In genomic region chr10:75882433-75883231, GRCm38 (mm10) we compare ENCODE assay signal across 7 mouse cellular contexts. TPM values are rescaled to one million over a fixed set of nuclear protein-coding genes. Genes with fewer than 3 reads are reported as not detected.
A peak's percentile ranks its signal among the peaks of the same experiment; 100 is the strongest.
DNase-seq lines count a peak whose midpoint lies in the region; ATAC-seq and TF ChIP-seq lines count a peak whose summit lies in the region.

No protein-coding gene starts in this region.

- H3K4me3 ChIP-seq in lung, embryonic 16.5 days (ENCODE audit: low read length), result no peak overlapping the region
- H3K4me3 ChIP-seq in forebrain, embryonic 12.5 days (replicated peaks), result no peak overlapping the region
- no peak overlapping the region for H3K4me3 ChIP-seq in limb, embryonic 14.5 days (replicated peaks; ENCODE audit: low read length)
- no peak overlapping the region for H3K4me3 ChIP-seq in stomach, postnatal 0 days (ENCODE audit: low read depth, low read length)

- no peak for ATAC-seq in lung, embryonic 16.5 days (ENCODE audit: low read depth)
- peak; percentile 45; the same call in 1 of the 2 replicates for ATAC-seq in forebrain, embryonic 12.5 days (ENCODE audit: low FRiP score)
- peak; percentile 67; the same call in 1 of the 2 replicates for ATAC-seq in limb, embryonic 14.5 days (ENCODE audit: low FRiP score, low read depth)
- ATAC-seq in stomach, postnatal 0 days (ENCODE audit: low FRiP score, low TSS enrichment), result no peak; the same call in 1 of the 2 replicates

- H3K9ac ChIP-seq in lung, embryonic 16.5 days (ENCODE audit: low read length), result no peak overlapping the region
- no peak overlapping the region for H3K9ac ChIP-seq in forebrain, embryonic 12.5 days
- no peak overlapping the region for H3K9ac ChIP-seq in limb, embryonic 14.5 days (ENCODE audit: low read depth, low read length, severe bottlenecking)
- H3K9ac ChIP-seq in stomach, postnatal 0 days (ENCODE audit: low read length), result no peak overlapping the region

- TF ChIP-seq EP300 in stomach, postnatal 0 days (optimal IDR thresholded peaks at IDR 0.05), result no peak

- H3K27me3 ChIP-seq in lung, embryonic 16.5 days (ENCODE audit: control insufficient read depth, insufficient read depth, low read depth, low read length), result no peaks in the 10 kb centered on the region; the same call in 1 of the 2 replicates
- H3K27me3 ChIP-seq in forebrain, embryonic 12.5 days, result no peaks in the 10 kb centered on the region
- H3K27me3 ChIP-seq in limb, embryonic 14.5 days (ENCODE audit: control insufficient read depth, insufficient read depth, low read length), result no peaks in the 10 kb centered on the region
- no peaks in the 10 kb centered on the region for H3K27me3 ChIP-seq in stomach, postnatal 0 days (ENCODE audit: control insufficient read depth, insufficient read depth, low read length)

- no peak for DNase-seq in lung, postnatal 14 days
- no peak for DNase-seq in limb, embryonic 14.5 days (ENCODE audit: low spot score)
- DNase-seq in stomach, postnatal 0 days (ENCODE audit: low spot score), result no peak
- no peak for DNase-seq in cerebellum, postnatal 4 days (ENCODE audit: low spot score in 2 of 2)
- no peak for DNase-seq in frontal cortex, postnatal 14 days (ENCODE audit: low spot score in 2 of 2)

- H3K27ac ChIP-seq in lung, embryonic 16.5 days (ENCODE audit: low read length), result no peak overlapping the region
- H3K27ac ChIP-seq in forebrain, embryonic 12.5 days, result peak overlapping the region; percentile 71
- H3K27ac ChIP-seq in limb, embryonic 14.5 days (replicated peaks; ENCODE audit: low read depth, low read length), result no peak overlapping the region
- H3K27ac ChIP-seq in stomach, postnatal 0 days (replicated peaks), result peak overlapping the region; percentile 45; the same call in 1 of the 2 replicates

- WGBS in lung, embryonic 16.5 days, result 9% methylated on average over 15 of the region's 15 CpGs
- WGBS in forebrain, embryonic 12.5 days, result 2% methylated on average over 15 of the region's 15 CpGs
- 5% methylated on average over 15 of the region's 15 CpGs for WGBS in limb, embryonic 14.5 days
- WGBS in stomach, postnatal 0 days, result 17% methylated on average over 15 of the region's 15 CpGs

- peaks cover 7% of the 10 kb centered on the region for H3K4me1 ChIP-seq in lung, embryonic 16.5 days (replicated peaks; ENCODE audit: control insufficient read depth, insufficient read depth, low read length)
- peaks cover 25% of the 10 kb centered on the region for H3K4me1 ChIP-seq in forebrain, embryonic 12.5 days
- H3K4me1 ChIP-seq in limb, embryonic 14.5 days (ENCODE audit: control insufficient read depth, insufficient read depth, low read length), result peaks cover 13% of the 10 kb centered on the region
- no peaks in the 10 kb centered on the region for H3K4me1 ChIP-seq in stomach, postnatal 0 days (replicated peaks; ENCODE audit: control insufficient read depth, insufficient read depth)

- TF ChIP-seq POLR2A in limb, embryonic 14.5 days (IDR thresholded peaks at IDR 0.05; ENCODE audit: borderline replicate concordance, extremely low read depth, insufficient read depth, insufficient read length), result no peak

- H3K36me3 ChIP-seq in lung, embryonic 16.5 days (ENCODE audit: control insufficient read depth, insufficient read depth, low read length), result no peaks in the 10 kb centered on the region
- H3K36me3 ChIP-seq in forebrain, embryonic 12.5 days (replicated peaks), result no peaks in the 10 kb centered on the region
- no peaks in the 10 kb centered on the region for H3K36me3 ChIP-seq in limb, embryonic 14.5 days (ENCODE audit: control insufficient read depth, insufficient read depth, low read length)
- no peaks in the 10 kb centered on the region for H3K36me3 ChIP-seq in stomach, postnatal 0 days (ENCODE audit: control insufficient read depth, insufficient read depth, low read length)

- TF ChIP-seq CTCF in stomach, postnatal 0 days (IDR thresholded peaks at IDR 0.05; ENCODE audit: low read depth), result no peak

- H3K4me2 ChIP-seq in lung, embryonic 16.5 days (ENCODE audit: low read depth, low read length), result peak overlapping the region; percentile 32; the same call in 1 of the 2 replicates
- H3K4me2 ChIP-seq in forebrain, embryonic 12.5 days, result peak overlapping the region; percentile 36
- H3K4me2 ChIP-seq in limb, embryonic 14.5 days (replicated peaks; ENCODE audit: low read depth, low read length, severe bottlenecking), result peak overlapping the region; percentile 23; the same call in 1 of the 2 replicates
- 0 out of 2 replicates have a peak overlapping the region, but pooled peaks have one; percentile 28 for H3K4me2 ChIP-seq in stomach, postnatal 0 days (replicated peaks; ENCODE audit: low read depth)

- no peaks in the 10 kb centered on the region for H3K9me3 ChIP-seq in lung, embryonic 16.5 days (ENCODE audit: control insufficient read depth, low read length)
- H3K9me3 ChIP-seq in forebrain, embryonic 12.5 days, result no peaks in the 10 kb centered on the region
- no peaks in the 10 kb centered on the region for H3K9me3 ChIP-seq in limb, embryonic 14.5 days (ENCODE audit: control insufficient read depth, low read length)
- no peaks in the 10 kb centered on the region for H3K9me3 ChIP-seq in stomach, postnatal 0 days (ENCODE audit: control insufficient read depth, low read length)

RNA-seq across cellular contexts. Expression of gene Derl3, which starts 10.6 kb away (rescaled TPM):
- polyA plus RNA-seq in lung, embryonic 16.5 days (2015; fragmentation: Nextera tagmentation; extraction: Ambion mirVana), result 2.3 and 3.5 TPM in 2 replicates
- polyA plus RNA-seq in forebrain, embryonic 12.5 days (2016; fragmentation: Nextera tagmentation; extraction: Ambion mirVana), result 3.1 and 3.3 TPM in 2 replicates
- polyA plus RNA-seq in limb, embryonic 14.5 days (2012; rRNA removed), result 6.7 and 9.0 TPM in 2 replicates
- 2.2 and 3.0 TPM in 2 replicates for polyA plus RNA-seq in limb, embryonic 14.5 days (2014; fragmentation: Nextera tagmentation; extraction: Ambion mirVana)
- polyA plus RNA-seq in stomach, postnatal 0 days (2015; fragmentation: Nextera tagmentation; extraction: Ambion mirVana), result 23.6 and 32.3 TPM in 2 replicates

RNA-seq across cellular contexts. Expression of gene Mif, which starts 22.6 kb away (rescaled TPM):
- polyA plus RNA-seq in lung, embryonic 16.5 days (2015; fragmentation: Nextera tagmentation; extraction: Ambion mirVana), result 1,432 and 1,479 TPM in 2 replicates
- polyA plus RNA-seq in forebrain, embryonic 12.5 days (2016; fragmentation: Nextera tagmentation; extraction: Ambion mirVana), result 1,649 and 1,743 TPM in 2 replicates
- 1,684 and 2,799 TPM in 2 replicates for polyA plus RNA-seq in limb, embryonic 14.5 days (2012; rRNA removed)
- 1,598 and 1,615 TPM in 2 replicates for polyA plus RNA-seq in limb, embryonic 14.5 days (2014; fragmentation: Nextera tagmentation; extraction: Ambion mirVana)
- 805 and 984 TPM in 2 replicates for polyA plus RNA-seq in stomach, postnatal 0 days (2015; fragmentation: Nextera tagmentation; extraction: Ambion mirVana)

RNA-seq across cellular contexts. Expression of gene Smarcb1, which starts 38.8 kb away (rescaled TPM):
- polyA plus RNA-seq in lung, embryonic 16.5 days (2015; fragmentation: Nextera tagmentation; extraction: Ambion mirVana), result 191 and 197 TPM in 2 replicates
- 303 and 310 TPM in 2 replicates for polyA plus RNA-seq in forebrain, embryonic 12.5 days (2016; fragmentation: Nextera tagmentation; extraction: Ambion mirVana)
- 116 and 120 TPM in 2 replicates for polyA plus RNA-seq in limb, embryonic 14.5 days (2012; rRNA removed)
- 177 and 193 TPM in 2 replicates for polyA plus RNA-seq in limb, embryonic 14.5 days (2014; fragmentation: Nextera tagmentation; extraction: Ambion mirVana)
- polyA plus RNA-seq in stomach, postnatal 0 days (2015; fragmentation: Nextera tagmentation; extraction: Ambion mirVana), result 81.9 and 82.8 TPM in 2 replicates

RNA-seq across cellular contexts. Expression of gene Gstt2, which starts 45.4 kb away (rescaled TPM):
- polyA plus RNA-seq in lung, embryonic 16.5 days (2015; fragmentation: Nextera tagmentation; extraction: Ambion mirVana), result 51.9 and 60.7 TPM in 2 replicates
- polyA plus RNA-seq in forebrain, embryonic 12.5 days (2016; fragmentation: Nextera tagmentation; extraction: Ambion mirVana), result 4.1 and 7.3 TPM in 2 replicates
- 24.8 and 28.7 TPM in 2 replicates for polyA plus RNA-seq in limb, embryonic 14.5 days (2012; rRNA removed)
- polyA plus RNA-seq in limb, embryonic 14.5 days (2014; fragmentation: Nextera tagmentation; extraction: Ambion mirVana), result 12.3 and 17.5 TPM in 2 replicates
- 77.4 and 81.0 TPM in 2 replicates for polyA plus RNA-seq in stomach, postnatal 0 days (2015; fragmentation: Nextera tagmentation; extraction: Ambion mirVana)

RNA-seq across cellular contexts. Expression of gene Chchd10, which starts 50.3 kb away (rescaled TPM):
- polyA plus RNA-seq in lung, embryonic 16.5 days (2015; fragmentation: Nextera tagmentation; extraction: Ambion mirVana), result 68.7 and 70.0 TPM in 2 replicates
- 7.6 and 7.8 TPM in 2 replicates for polyA plus RNA-seq in forebrain, embryonic 12.5 days (2016; fragmentation: Nextera tagmentation; extraction: Ambion mirVana)
- 11.7 and 13.6 TPM in 2 replicates for polyA plus RNA-seq in limb, embryonic 14.5 days (2012; rRNA removed)
- polyA plus RNA-seq in limb, embryonic 14.5 days (2014; fragmentation: Nextera tagmentation; extraction: Ambion mirVana), result 16.2 and 24.8 TPM in 2 replicates
- polyA plus RNA-seq in stomach, postnatal 0 days (2015; fragmentation: Nextera tagmentation; extraction: Ambion mirVana), result 232 and 235 TPM in 2 replicates

Comparison
In these comparisons a context has a peak if more than half of its experiments do, and no peak if none do; other contexts are left out.
1. ATAC-seq: peak in forebrain, embryonic 12.5 days (single experiment) and limb, embryonic 14.5 days (single experiment); none in lung, embryonic 16.5 days (single experiment) and stomach, postnatal 0 days (single experiment).
2. H3K27ac ChIP-seq: peak in forebrain, embryonic 12.5 days (single experiment) and stomach, postnatal 0 days (single experiment); none in lung, embryonic 16.5 days (single experiment) and limb, embryonic 14.5 days (single experiment).
3. Peak in every context shown above with its lines, with median percentiles within 50 percentile points of each other: H3K4me2 ChIP-seq.